Mouse (Mus musculus): ENCODE measurements around the gene Rnps1. TPM values are rescaled to one million over a fixed set of nuclear protein-coding genes. Genes with fewer than 3 reads are reported as not detected.

The Rnps1 gene
- total RNA-seq, 1 experiment: 138 TPM

DNA sequence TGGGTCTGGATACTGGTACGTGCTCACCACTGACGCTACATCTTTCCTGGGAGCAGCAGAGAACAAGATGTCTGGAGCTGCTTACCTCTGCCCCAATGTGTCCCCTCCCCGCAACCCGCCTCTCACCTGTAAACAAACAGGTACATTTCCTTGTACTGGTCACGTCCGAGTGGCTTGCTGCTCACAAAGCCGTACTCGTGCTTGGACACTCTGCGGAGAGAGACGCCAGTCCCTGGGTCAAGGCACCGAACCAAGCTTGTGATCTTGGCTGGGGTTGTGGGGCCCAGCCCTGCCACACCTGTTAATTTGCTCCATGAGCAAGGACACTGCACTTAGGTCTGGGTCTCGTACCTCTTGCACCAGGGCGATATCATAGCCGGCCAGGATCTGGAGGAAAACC lies 27.7 kb downstream of the Rnps1 start:
- Histone ChIP-seq H3K4me3 (ENCODE audit: insufficient read depth in 1 of 2, low read depth in 1 of 2, low read length in 2 of 2, poor library complexity in 1 of 2, severe bottlenecking in 1 of 2) (peak overlapping the region in 1 of 2 experiments; percentile 21; a peak in 1 of 4 replicates), H3K9me3 (ENCODE audit: control insufficient read depth, insufficient read depth, low read depth, low read length) (no peaks in the 10 kb centered on the region), H3K36me3 (ENCODE audit: control insufficient read depth, insufficient read depth, low read length, poor library complexity, severe bottlenecking) (peaks cover 45% of the 10 kb centered on the region), H3K27ac (ENCODE audit: insufficient read depth, low read depth, low read length, poor library complexity, severe bottlenecking) (no peak overlapping the region), H3K4me1 (ENCODE audit: control insufficient read depth in 2 of 2, insufficient read depth in 2 of 2, low read length in 2 of 2, poor library complexity in 1 of 2) (peaks cover 0 to 2% of the 10 kb centered on the region in 2 experiments; a peak in 1 of 4 replicates), H3K9ac (ENCODE audit: insufficient read depth, low read depth, low read length, poor library complexity, severe bottlenecking) (no peak overlapping the region)
- no peak for TF ChIP-seq HCFC1 (IDR thresholded peaks at IDR 0.05; ENCODE audit: borderline replicate concordance, insufficient read depth, low read length)
- TF ChIP-seq CHD2 (IDR thresholded peaks at IDR 0.05; ENCODE audit: low read depth, low read length): no peak
- no peak for TF ChIP-seq MAFK (IDR thresholded peaks at IDR 0.05; ENCODE audit: insufficient read depth, low read depth, low read length)
- no peak for TF ChIP-seq ZC3H11A (IDR thresholded peaks at IDR 0.05; ENCODE audit: borderline replicate concordance, low read depth, low read length)
- no peak for TF ChIP-seq ZNF384 (IDR thresholded peaks at IDR 0.05; ENCODE audit: low read depth, low read length)
- no peak for DNase-seq (ENCODE audit: low read depth, low spot score)
- in situ Hi-C loops (cut with MboI; ENCODE audit: low sequenced_read_pairs in 2 of 2, unreplicated experiment in 2 of 2): no loop called here

DNA sequence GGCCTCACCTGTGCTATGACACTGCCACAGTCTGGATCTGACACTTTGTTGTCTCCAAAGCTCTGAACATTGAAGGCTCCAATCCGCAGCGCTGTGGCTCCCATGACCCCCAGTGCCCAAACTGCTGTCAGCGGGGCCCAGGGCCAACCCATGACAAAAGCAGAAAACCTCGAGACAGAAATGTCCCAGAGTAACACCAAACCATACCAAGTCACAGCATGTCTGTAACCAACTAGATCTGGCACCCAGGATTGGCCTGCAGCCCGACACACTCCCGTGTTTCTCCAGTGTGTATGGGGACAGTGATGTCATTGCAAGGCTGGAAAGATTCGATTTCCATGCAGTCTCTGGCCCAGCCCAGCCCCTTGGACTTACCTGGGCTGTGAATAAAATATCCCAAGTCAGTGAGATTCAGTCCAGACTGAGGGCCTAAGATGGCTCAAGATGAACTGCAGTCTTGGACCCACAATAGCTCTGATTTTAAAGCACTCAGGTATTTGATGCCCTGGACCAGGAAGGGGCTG lies 28.3 kb downstream of the Rnps1 start, which contains the start of gene Dnase1l2:
Dnase1l2 (minus strand) TSS at position 474 of the 524 bp plus-strand sequence.
- TF ChIP-seq HCFC1 (IDR thresholded peaks at IDR 0.05; ENCODE audit: borderline replicate concordance, insufficient read depth, low read length) (no peak), ZC3H11A (IDR thresholded peaks at IDR 0.05; ENCODE audit: borderline replicate concordance, low read depth, low read length) (no peak), MAFK (IDR thresholded peaks at IDR 0.05; ENCODE audit: insufficient read depth, low read depth, low read length) (no peak)
- Histone ChIP-seq H3K36me3 (ENCODE audit: control insufficient read depth, insufficient read depth, low read length, poor library complexity, severe bottlenecking) (peaks cover 46% of the 10 kb centered on the region), H3K4me1 (ENCODE audit: control insufficient read depth in 2 of 2, insufficient read depth in 2 of 2, low read length in 2 of 2, poor library complexity in 1 of 2) (peaks cover 0 to 2% of the 10 kb centered on the region in 2 experiments; a peak in 1 of 4 replicates), H3K4me3 (ENCODE audit: insufficient read depth in 1 of 2, low read depth in 1 of 2, low read length in 2 of 2, poor library complexity in 1 of 2, severe bottlenecking in 1 of 2) (peak within 1 kb of the TSS in 1 of 2 experiments; percentile 21; a peak in 1 of 4 replicates), H3K9ac (ENCODE audit: insufficient read depth, low read depth, low read length, poor library complexity, severe bottlenecking) (no peak within 1 kb of the TSS), H3K27ac (ENCODE audit: insufficient read depth, low read depth, low read length, poor library complexity, severe bottlenecking) (no peak within 1 kb of the TSS), H3K9me3 (ENCODE audit: control insufficient read depth, insufficient read depth, low read depth, low read length) (no peaks in the 10 kb centered on the region)
- in situ Hi-C loops (cut with MboI; ENCODE audit: low sequenced_read_pairs in 2 of 2, unreplicated experiment in 2 of 2): no loop called here
- DNase-seq (ENCODE audit: low read depth, low spot score): no peak

DNA sequence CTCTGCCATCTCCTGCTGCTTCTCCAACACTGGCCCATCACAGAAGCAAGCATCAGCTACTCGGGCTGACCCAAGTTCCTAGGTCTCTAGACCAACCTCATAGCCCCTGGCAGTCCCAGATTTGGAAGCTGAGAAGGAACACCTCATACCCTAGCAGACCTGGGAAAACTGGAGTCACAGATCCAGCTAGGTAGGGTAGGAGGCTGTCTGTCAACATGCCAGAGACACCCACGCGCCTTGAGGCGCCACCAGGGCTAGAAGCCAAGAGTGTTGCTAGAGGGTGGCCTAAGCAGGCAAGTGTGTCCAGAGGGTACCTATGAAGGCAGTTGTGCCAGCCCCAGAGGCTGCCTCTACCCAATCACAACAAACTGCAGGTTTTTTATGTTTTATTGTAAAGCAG lies 29.0 kb downstream of the Rnps1 start:
- DNase-seq (ENCODE audit: low read depth, low spot score): no peak
- Histone ChIP-seq H3K4me1 (ENCODE audit: control insufficient read depth in 2 of 2, insufficient read depth in 2 of 2, low read length in 2 of 2, poor library complexity in 1 of 2) (peaks cover 0 to 2% of the 10 kb centered on the region in 2 experiments; a peak in 1 of 4 replicates), H3K9ac (ENCODE audit: insufficient read depth, low read depth, low read length, poor library complexity, severe bottlenecking) (no peak overlapping the region), H3K9me3 (ENCODE audit: control insufficient read depth, insufficient read depth, low read depth, low read length) (no peaks in the 10 kb centered on the region), H3K27ac (ENCODE audit: insufficient read depth, low read depth, low read length, poor library complexity, severe bottlenecking) (no peak overlapping the region), H3K36me3 (ENCODE audit: control insufficient read depth, insufficient read depth, low read length, poor library complexity, severe bottlenecking) (peaks cover 49% of the 10 kb centered on the region), H3K4me3 (ENCODE audit: insufficient read depth in 1 of 2, low read depth in 1 of 2, low read length in 2 of 2, poor library complexity in 1 of 2, severe bottlenecking in 1 of 2) (no peak overlapping the region)
- in situ Hi-C loops (cut with MboI; ENCODE audit: low sequenced_read_pairs in 2 of 2, unreplicated experiment in 2 of 2): no loop called here
- TF ChIP-seq CHD2 (IDR thresholded peaks at IDR 0.05; ENCODE audit: low read depth, low read length): no peak

DNA sequence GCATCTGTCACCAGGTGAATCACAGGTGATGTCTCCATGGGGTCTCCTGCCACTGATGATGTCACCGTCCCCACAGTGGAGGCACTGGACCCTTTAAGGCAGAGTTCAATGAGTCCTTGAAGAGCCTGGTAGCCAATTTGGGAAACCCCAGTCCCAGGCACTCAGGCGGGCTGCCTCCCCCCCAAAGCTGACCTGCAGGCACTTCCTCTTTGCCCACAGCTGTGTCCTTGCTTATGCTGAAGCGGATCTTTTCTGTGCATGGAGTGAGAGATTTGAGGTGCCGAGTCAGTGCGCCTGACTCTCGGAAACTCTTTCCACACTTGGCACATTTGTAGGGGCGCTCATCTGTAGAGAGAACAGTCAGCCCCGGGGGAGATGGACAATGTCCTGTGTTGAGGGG lies 32.2 kb downstream of the Rnps1 start:
- Histone ChIP-seq H3K9ac (ENCODE audit: insufficient read depth, low read depth, low read length, poor library complexity, severe bottlenecking) (no peak overlapping the region), H3K4me3 (ENCODE audit: insufficient read depth in 1 of 2, low read depth in 1 of 2, low read length in 2 of 2, poor library complexity in 1 of 2, severe bottlenecking in 1 of 2) (no peak overlapping the region), H3K4me1 (ENCODE audit: control insufficient read depth in 2 of 2, insufficient read depth in 2 of 2, low read length in 2 of 2, poor library complexity in 1 of 2) (peaks cover 0 to 2% of the 10 kb centered on the region in 2 experiments; a peak in 1 of 4 replicates), H3K36me3 (ENCODE audit: control insufficient read depth, insufficient read depth, low read length, poor library complexity, severe bottlenecking) (peaks cover 63% of the 10 kb centered on the region), H3K27ac (ENCODE audit: insufficient read depth, low read depth, low read length, poor library complexity, severe bottlenecking) (no peak overlapping the region), H3K9me3 (ENCODE audit: control insufficient read depth, insufficient read depth, low read depth, low read length) (no peaks in the 10 kb centered on the region)
- no peak for DNase-seq (ENCODE audit: low read depth, low spot score)
- in situ Hi-C loops (cut with MboI; ENCODE audit: low sequenced_read_pairs in 2 of 2, unreplicated experiment in 2 of 2): no loop called here
- TF ChIP-seq HCFC1 (IDR thresholded peaks at IDR 0.05; ENCODE audit: borderline replicate concordance, insufficient read depth, low read length): no peak
- no peak for TF ChIP-seq MAFK (IDR thresholded peaks at IDR 0.05; ENCODE audit: insufficient read depth, low read depth, low read length)
- TF ChIP-seq ZC3H11A (IDR thresholded peaks at IDR 0.05; ENCODE audit: borderline replicate concordance, low read depth, low read length): no peak
- no peak for TF ChIP-seq CHD2 (IDR thresholded peaks at IDR 0.05; ENCODE audit: low read depth, low read length)
- TF ChIP-seq ZNF384 (IDR thresholded peaks at IDR 0.05; ENCODE audit: low read depth, low read length): no peak

DNA sequence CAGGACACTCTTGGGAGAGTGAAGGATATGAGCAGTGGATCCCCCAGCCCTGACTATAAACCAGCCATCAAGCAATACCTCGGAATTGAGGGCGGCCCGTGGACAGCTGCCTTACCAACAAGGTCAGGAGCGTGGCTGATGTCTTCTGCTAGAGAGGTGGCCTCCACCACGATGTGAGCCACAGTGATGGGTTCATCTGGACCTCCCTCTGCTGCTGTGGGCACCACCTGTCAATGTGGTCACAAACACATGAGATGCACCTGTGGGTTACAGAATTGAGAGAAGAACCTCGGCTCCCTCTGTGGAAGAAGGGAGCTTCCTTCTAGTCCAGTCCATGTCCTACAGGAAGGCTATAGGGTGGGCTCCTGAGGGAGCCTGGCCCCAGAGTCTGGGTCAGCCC lies 35.1 kb downstream of the Rnps1 start:
- H3K9ac ChIP-seq (ENCODE audit: insufficient read depth, low read depth, low read length, poor library complexity, severe bottlenecking): no peak overlapping the region
- H3K4me3 ChIP-seq (ENCODE audit: insufficient read depth in 1 of 2, low read depth in 1 of 2, low read length in 2 of 2, poor library complexity in 1 of 2, severe bottlenecking in 1 of 2): no peak overlapping the region
- H3K27ac ChIP-seq (ENCODE audit: insufficient read depth, low read depth, low read length, poor library complexity, severe bottlenecking): no peak overlapping the region
- in situ Hi-C loops (cut with MboI; ENCODE audit: low sequenced_read_pairs in 2 of 2, unreplicated experiment in 2 of 2): no loop called here
- H3K4me1 ChIP-seq (ENCODE audit: control insufficient read depth in 2 of 2, insufficient read depth in 2 of 2, low read length in 2 of 2, poor library complexity in 1 of 2): 0 out of 4 replicates have a peak, but pooled peaks cover 0 to 2% of the 10 kb centered on the region in 2 experiments
- no peak for DNase-seq (ENCODE audit: low read depth, low spot score)
- no peak for TF ChIP-seq ZNF384 (IDR thresholded peaks at IDR 0.05; ENCODE audit: low read depth, low read length)
- TF ChIP-seq MAFK (IDR thresholded peaks at IDR 0.05; ENCODE audit: insufficient read depth, low read depth, low read length): no peak
- no peaks in the 10 kb centered on the region for H3K9me3 ChIP-seq (ENCODE audit: control insufficient read depth, insufficient read depth, low read depth, low read length)
- H3K36me3 ChIP-seq (ENCODE audit: control insufficient read depth, insufficient read depth, low read length, poor library complexity, severe bottlenecking): peaks cover 52% of the 10 kb centered on the region
